Mouse (Mus musculus): ENCODE results near the gene Gm9747.

Gene Gm9747

GRCm38 (mm10) chr1:82232812-82233211 is at the start of gene Gm9747:
Gm9747 (plus strand) TSS chr1:82233112.
- DNase-seq (ENCODE audit: low read depth, low spot score) = no peak

- DNase-seq (ENCODE audit: low read depth, low spot score) = no peak
Observed at GRCm38 (mm10) chr1:82183913-82184442, 48.9 kb upstream of the Gm9747 start.

- no peak for DNase-seq (ENCODE audit: low read depth, low spot score)
Observed at GRCm38 (mm10) chr1:82188549-82189231, 44.2 kb upstream of the Gm9747 start.

GRCm38 (mm10) chr1:82189516-82189915 is 43.4 kb upstream of the Gm9747 start:
- DNase-seq (ENCODE audit: low read depth, low spot score) = peak; percentile 48

- no peak for DNase-seq (ENCODE audit: low read depth, low spot score)
Observed at GRCm38 (mm10) chr1:82191579-82191978, 41.3 kb upstream of the Gm9747 start.

GRCm38 (mm10) chr1:82199918-82200317 is 33.0 kb upstream of the Gm9747 start:
- DNase-seq (ENCODE audit: low read depth, low spot score) = peak; percentile 61

GRCm38 (mm10) chr1:82200636-82201035 is 32.3 kb upstream of the Gm9747 start:
- DNase-seq (ENCODE audit: low read depth, low spot score) = no peak

GRCm38 (mm10) chr1:82207511-82207910 is 25.4 kb upstream of the Gm9747 start:
- no peak for DNase-seq (ENCODE audit: low read depth, low spot score)

GRCm38 (mm10) chr1:82220673-82221396 is 12.1 kb upstream of the Gm9747 start:
- DNase-seq (ENCODE audit: low read depth, low spot score) = no peak

GRCm38 (mm10) chr1:82221462-82221861 is 11.4 kb upstream of the Gm9747 start:
- no peak for DNase-seq (ENCODE audit: low read depth, low spot score)

GRCm38 (mm10) chr1:82223042-82223795 is 9.7 kb upstream of the Gm9747 start:
- DNase-seq (ENCODE audit: low read depth, low spot score) = no peak

- no peak for DNase-seq (ENCODE audit: low read depth, low spot score)
Observed at GRCm38 (mm10) chr1:82228841-82229240, 4.1 kb upstream of the Gm9747 start.

GRCm38 (mm10) chr1:82234616-82235015 is 1.7 kb downstream of the Gm9747 start:
- DNase-seq (ENCODE audit: low read depth, low spot score) = no peak

GRCm38 (mm10) chr1:82235455-82236104 is 2.7 kb downstream of the Gm9747 start:
- DNase-seq (ENCODE audit: low read depth, low spot score) = no peak

- no peak for DNase-seq (ENCODE audit: low read depth, low spot score)
Observed at GRCm38 (mm10) chr1:82238245-82238644, 5.3 kb downstream of the Gm9747 start.

- peak; percentile 51 for DNase-seq (ENCODE audit: low read depth, low spot score)
Observed at GRCm38 (mm10) chr1:82239409-82240201, 6.7 kb downstream of the Gm9747 start.

GRCm38 (mm10) chr1:82243260-82243825 is 10.4 kb downstream of the Gm9747 start:
- DNase-seq (ENCODE audit: low read depth, low spot score) = peak; percentile 56

- DNase-seq (ENCODE audit: low read depth, low spot score) = no peak
Observed at GRCm38 (mm10) chr1:82245002-82245401, 12.1 kb downstream of the Gm9747 start.

GRCm38 (mm10) chr1:82247221-82247951 is 14.5 kb downstream of the Gm9747 start:
- DNase-seq (ENCODE audit: low read depth, low spot score) = no peak
